Mouse (Mus musculus): Measurements from ENCODE around the gene Gng3. TPM values are rescaled to one million over a fixed set of nuclear protein-coding genes. Genes with fewer than 3 reads are reported as not detected.

Gng3 gene
- polyA plus RNA-seq, 1 experiment from 2014 or later = not detected

DNA sequence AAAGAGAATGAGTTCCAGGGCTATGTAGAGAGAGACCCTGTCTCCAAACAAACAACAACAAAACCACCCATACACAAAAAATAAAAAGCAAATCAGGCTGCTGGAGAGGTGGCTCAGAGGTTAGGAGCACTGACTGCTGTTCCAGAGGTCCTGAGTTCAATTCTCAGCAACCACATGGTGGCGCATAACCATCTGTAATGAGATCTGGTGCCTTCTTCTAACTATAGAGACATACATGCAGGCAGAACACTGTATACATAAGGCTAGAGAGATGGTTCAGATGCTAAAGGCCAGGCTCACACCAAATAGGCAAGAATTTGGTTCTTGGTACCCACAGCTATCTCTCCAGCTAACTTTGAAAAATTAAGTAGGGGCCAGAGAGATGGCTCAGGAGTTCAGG, 20.0 kb upstream of the Gng3 start:
- 40% methylated on average over 1 of the region's 1 CpGs for WGBS (ENCODE audit: missing documents)
- Histone ChIP-seq H3K36me3 (ENCODE audit: inconsistent target) (no peaks in the 10 kb centered on the region), H3K4me3 (ENCODE audit: inconsistent target) (no peak overlapping the region), H3K27ac (no peak overlapping the region), H3K79me2 (ENCODE audit: inconsistent target) (no peaks in the 10 kb centered on the region)

DNA sequence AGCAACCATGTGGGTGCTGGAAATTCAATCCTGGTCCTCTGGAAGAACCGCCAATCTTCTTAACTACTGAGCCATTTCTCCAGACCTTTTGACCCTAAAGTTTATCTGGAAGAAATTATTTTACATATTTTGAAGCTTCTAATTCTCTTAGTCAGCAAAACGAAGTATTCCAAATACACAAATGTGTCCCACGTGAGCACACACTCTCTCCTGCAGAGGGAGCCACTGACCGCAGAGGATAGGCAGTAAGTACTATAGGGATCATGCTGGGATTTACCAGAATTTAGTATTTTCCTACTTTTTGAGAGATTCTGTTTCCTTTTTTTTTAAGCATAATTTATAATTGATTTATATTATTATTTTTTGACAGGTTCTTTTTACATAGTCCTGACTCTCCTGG, 18.7 kb upstream of the Gng3 start:
- 42% methylated on average over 4 of the region's 4 CpGs for WGBS (ENCODE audit: missing documents)

GRCm38 (mm10) chr19:8853117-8853516, 14.1 kb upstream of the Gng3 start:
- WGBS (ENCODE audit: missing documents) = 100% methylated on average over 2 of the region's 3 CpGs
- Histone ChIP-seq H3K4me3 (ENCODE audit: inconsistent target) (no peak overlapping the region), H3K79me2 (ENCODE audit: inconsistent target) (no peaks in the 10 kb centered on the region), H3K27ac (no peak overlapping the region), H3K36me3 (ENCODE audit: inconsistent target) (peaks cover 5% of the 10 kb centered on the region)

More for the DNA sequence above, 18.7 kb upstream of the Gng3 start:
- Histone ChIP-seq H3K36me3 (ENCODE audit: inconsistent target) (no peaks in the 10 kb centered on the region), H3K4me3 (ENCODE audit: inconsistent target) (no peak overlapping the region), H3K79me2 (ENCODE audit: inconsistent target) (no peaks in the 10 kb centered on the region), H3K27ac (no peak overlapping the region)

DNA sequence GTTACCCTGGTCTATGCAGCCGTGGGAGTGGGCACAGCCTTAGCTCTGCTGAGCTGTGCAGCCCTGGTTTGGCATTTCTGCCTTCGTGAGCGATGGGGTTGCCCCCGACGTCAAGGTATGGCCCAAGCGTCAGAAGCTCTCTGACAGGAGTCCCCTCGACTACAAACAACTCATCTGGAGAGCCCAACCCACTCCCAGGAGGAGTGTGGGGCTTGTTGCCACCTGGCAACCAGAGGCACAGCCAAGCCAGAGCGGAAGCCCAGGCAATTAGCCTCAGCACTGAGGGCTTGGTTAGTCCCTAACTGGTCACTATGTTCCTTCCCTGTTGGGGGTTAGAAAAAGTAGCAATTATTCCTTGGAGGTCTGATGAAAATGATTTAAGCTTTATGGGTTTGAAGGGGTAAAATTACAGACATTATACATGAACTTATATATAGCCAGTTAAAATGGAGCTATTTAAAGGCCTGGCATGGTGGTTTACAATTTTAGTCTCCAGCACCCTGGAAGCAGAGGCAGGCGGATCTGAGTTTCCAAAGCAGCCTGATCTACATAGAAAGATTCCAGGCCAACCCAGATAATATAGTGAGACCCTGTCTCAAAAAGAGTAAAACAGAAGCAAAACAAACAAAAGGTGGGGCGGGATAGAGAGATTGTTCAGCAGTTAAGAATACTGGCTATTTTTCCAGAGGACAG, 13.4 kb upstream of the Gng3 start:
- H3K27ac ChIP-seq = no peak overlapping the region
- no peak overlapping the region for H3K4me3 ChIP-seq (ENCODE audit: inconsistent target)
- no peaks in the 10 kb centered on the region for H3K79me2 ChIP-seq (ENCODE audit: inconsistent target)
- peaks cover 10% of the 10 kb centered on the region for H3K36me3 ChIP-seq (ENCODE audit: inconsistent target)
- WGBS (ENCODE audit: missing documents) = 85% methylated on average over 10 of the region's 10 CpGs

DNA sequence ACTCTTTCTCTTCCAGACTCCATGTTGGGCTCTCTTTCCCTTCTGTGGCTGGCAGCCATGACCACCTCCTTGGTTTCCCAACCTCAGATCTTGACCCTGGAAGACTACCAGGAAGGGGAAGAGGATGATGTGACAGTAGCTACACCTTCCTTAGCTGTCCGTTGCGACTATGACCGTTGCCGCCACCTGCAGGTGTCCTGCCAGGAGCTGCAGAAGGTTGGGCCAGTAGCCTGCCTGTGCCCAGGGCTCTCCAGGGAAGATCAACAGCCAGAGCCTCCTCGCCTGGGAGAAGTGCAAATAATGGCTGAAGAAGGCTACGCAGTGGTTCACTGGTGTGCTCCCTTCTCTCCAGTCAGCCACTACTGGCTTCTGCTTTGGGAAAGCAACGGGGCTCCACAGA, 12.6 kb upstream of the Gng3 start:
- H3K4me3 ChIP-seq (ENCODE audit: inconsistent target) = no peak overlapping the region
- H3K79me2 ChIP-seq (ENCODE audit: inconsistent target) = no peaks in the 10 kb centered on the region
- WGBS (ENCODE audit: missing documents) = 84% methylated on average over 7 of the region's 7 CpGs
- H3K36me3 ChIP-seq (ENCODE audit: inconsistent target) = peaks cover 17% of the 10 kb centered on the region
- H3K27ac ChIP-seq = no peak overlapping the region

GRCm38 (mm10) chr19:8850402-8850901, 11.5 kb upstream of the Gng3 start, which contains the start of gene Lrrn4cl:
Gene Lrrn4cl (plus strand): TSS chr19:8850768.
- Histone ChIP-seq H3K27ac (no peak within 1 kb of the TSS), H3K36me3 (ENCODE audit: inconsistent target) (peaks cover 27% of the 10 kb centered on the region), H3K79me2 (ENCODE audit: inconsistent target) (no peaks in the 10 kb centered on the region), H3K4me3 (ENCODE audit: inconsistent target) (no peak within 1 kb of the TSS)
- WGBS (ENCODE audit: missing documents) = 65% methylated on average over 6 of the region's 7 CpGs

DNA sequence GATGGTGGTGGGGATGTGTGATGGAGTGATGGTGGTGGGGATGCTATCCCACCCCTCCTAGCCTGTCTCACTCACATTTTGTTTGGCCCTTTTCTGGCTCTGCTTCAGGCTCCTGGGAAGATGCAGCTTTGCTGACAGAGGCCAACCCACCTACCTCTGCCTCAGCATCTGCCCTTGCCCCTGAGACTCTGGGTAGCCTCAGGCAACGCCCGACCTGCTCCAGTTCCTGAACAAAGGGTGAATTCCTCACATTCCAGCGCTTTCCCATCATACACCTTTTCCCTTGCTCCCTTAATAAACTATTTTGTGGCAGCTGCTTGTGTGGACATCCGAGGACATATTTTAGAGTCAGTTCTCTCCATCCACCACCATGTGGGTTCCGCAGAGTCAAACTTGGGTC, 9.4 kb upstream of the Gng3 start:
- Histone ChIP-seq H3K4me3 (ENCODE audit: inconsistent target) (no peak overlapping the region), H3K27ac (no peak overlapping the region), H3K36me3 (ENCODE audit: inconsistent target) (peaks cover 27% of the 10 kb centered on the region), H3K79me2 (ENCODE audit: inconsistent target) (no peaks in the 10 kb centered on the region)
- WGBS (ENCODE audit: missing documents) = 96% methylated on average over 5 of the region's 5 CpGs

DNA sequence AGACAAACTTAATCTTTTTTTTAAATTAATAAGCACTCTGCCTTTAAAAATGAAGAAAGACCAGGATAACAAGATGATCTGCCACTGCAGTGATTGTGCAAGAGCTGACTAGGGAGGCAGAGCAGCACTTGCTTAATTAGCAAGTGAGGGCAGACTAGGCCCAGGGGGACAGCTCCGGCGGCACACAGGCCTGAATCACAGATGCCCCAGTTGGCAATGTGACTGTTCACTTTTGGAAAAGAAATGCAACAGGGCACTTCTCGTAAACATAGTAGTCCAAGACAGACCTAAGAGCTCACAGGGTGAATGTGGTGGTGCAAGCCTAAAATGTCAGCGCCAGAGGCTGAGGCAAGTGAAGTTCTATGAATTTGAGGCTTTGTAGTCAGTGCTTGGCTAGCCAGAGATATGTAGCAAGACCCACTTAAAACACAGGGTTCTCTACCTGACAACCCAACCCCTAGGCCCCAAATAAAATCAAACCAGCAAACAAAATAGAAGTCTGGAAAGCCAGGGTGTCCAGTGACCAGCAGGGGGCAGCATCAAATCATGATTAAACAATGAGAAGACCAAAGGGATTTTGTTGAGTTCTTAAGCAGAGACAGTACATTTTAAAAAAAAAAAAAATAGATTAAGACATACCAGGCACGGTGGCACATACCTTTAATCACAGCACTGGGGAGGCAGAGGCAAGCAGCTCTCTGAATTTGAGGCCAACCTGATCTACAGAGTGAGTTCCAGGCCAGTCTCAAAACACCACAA, 5.6 kb upstream of the Gng3 start:
- Histone ChIP-seq H3K36me3 (ENCODE audit: inconsistent target) (peaks cover 27% of the 10 kb centered on the region), H3K79me2 (ENCODE audit: inconsistent target) (peaks cover 11% of the 10 kb centered on the region; the same call in 1 of the 2 replicates), H3K4me3 (ENCODE audit: inconsistent target) (no peak overlapping the region), H3K27ac (peak overlapping the region; percentile 32; the same call in 1 of the 2 replicates)
- WGBS (ENCODE audit: missing documents) = 39% methylated on average over 5 of the region's 5 CpGs

DNA sequence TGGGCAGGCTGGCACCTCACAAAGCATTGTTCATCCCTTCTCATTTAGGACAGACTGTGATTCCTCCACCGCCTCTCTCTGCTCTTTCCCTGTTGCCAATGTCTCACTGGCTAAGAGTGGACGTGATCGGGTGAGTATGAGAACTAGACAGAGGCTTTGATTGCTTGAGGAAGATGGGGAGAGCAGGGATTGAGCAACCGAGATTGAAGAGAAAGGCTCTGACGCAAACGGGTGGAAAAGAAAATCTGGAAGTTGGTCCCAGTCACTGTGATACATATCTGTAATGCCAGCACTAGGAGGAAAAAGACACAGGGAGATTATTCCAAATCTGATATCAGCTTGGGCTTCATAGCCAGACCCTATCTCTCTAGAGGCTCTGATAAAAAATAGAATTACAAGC, 4.0 kb upstream of the Gng3 start:
- Histone ChIP-seq H3K36me3 (ENCODE audit: inconsistent target) (peaks cover 23% of the 10 kb centered on the region), H3K79me2 (ENCODE audit: inconsistent target) (peaks cover 11% of the 10 kb centered on the region; the same call in 1 of the 2 replicates), H3K27ac (0 out of 2 replicates have a peak overlapping the region, but pooled peaks have one; percentile 25), H3K4me3 (ENCODE audit: inconsistent target) (no peak overlapping the region)
- WGBS (ENCODE audit: missing documents) = 31% methylated on average over 6 of the region's 6 CpGs

DNA sequence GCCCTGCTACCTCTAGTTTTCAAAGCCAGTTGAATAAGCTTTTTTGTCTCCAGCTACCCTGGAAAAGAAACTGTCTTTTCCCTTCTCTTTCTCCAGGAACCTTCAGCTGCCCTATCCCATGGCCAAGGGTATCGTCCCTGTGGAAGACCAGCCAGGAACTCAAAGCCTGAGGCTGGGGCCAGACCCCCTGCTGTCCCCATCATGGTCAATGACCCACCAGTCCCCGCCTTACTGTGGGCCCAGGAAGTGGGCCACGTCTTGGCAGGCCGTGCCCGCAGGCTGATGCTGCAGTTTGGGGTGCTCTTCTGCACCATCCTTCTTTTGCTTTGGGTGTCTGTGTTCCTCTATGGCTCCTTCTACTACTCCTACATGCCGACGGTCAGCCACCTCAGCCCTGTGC, 2.0 kb upstream of the Gng3 start:
- peak overlapping the region; percentile 46 for H3K27ac ChIP-seq

DNA sequence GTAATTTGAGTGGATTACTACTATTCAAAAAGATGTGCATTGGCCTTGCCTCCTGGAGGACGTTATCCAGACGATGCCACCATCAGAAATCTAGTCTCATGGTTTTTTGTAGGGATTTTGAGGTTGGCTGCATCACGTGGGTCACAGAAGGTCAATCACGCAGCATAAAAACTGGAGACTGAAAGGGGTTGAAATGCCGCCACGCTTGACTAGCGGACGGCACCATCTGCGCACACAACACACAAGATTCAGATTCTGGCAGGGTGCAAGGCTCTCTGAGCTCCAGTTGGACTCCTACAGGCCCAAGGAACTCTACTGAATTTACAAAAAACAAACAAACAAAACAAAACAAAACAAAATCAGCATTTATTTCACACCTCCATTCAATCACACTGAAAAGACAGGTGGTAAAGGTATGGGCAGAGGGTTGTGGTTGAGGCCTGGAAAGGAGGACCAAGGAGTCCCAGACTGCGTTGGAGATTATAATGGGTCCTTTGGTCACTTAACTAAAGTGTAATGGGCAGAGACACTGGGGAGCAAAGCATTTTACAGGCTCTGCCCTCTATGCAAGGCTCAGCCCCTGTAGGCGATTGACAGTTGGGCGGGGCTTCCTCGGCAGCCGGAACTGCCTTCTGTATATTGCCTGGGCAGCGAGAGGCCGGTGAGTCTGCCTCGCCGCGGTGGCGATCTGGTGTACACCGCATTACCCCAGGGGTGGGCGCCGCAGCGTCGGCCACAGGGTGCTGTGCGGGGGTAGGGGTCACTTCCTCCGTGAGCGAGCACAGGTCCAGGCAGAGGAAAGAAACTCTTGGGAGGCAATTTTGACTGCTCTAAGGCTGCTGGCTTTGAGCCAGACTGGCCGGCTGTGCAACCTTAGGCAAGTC, 1.2 kb upstream of the Gng3 start:
- 30% methylated on average over 29 of the region's 29 CpGs for WGBS (ENCODE audit: missing documents)

More for the DNA sequence above, 2.0 kb upstream of the Gng3 start:
- H3K36me3 ChIP-seq (ENCODE audit: inconsistent target) = peaks cover 4% of the 10 kb centered on the region
- H3K4me3 ChIP-seq (ENCODE audit: inconsistent target) = peak overlapping the region; percentile 54
- WGBS (ENCODE audit: missing documents) = 88% methylated on average over 7 of the region's 7 CpGs
- H3K79me2 ChIP-seq (ENCODE audit: inconsistent target) = peaks cover 11% of the 10 kb centered on the region; the same call in 1 of the 2 replicates

GRCm38 (mm10) chr19:8838041-8838730, 808 bp downstream of the Gng3 start:
- Histone ChIP-seq H3K4me3 (ENCODE audit: inconsistent target) (peak overlapping the region; percentile 39), H3K79me2 (ENCODE audit: inconsistent target) (peaks cover 17% of the 10 kb centered on the region; the same call in 1 of the 2 replicates), H3K36me3 (ENCODE audit: inconsistent target) (peaks cover 8% of the 10 kb centered on the region; the same call in 1 of the 2 replicates), H3K27ac (peak overlapping the region; percentile 34; the same call in 1 of the 2 replicates)
- 33% methylated on average over 15 of the region's 15 CpGs for WGBS (ENCODE audit: missing documents)

More for the DNA sequence above, 1.2 kb upstream of the Gng3 start:
- Histone ChIP-seq H3K79me2 (ENCODE audit: inconsistent target) (peaks cover 11% of the 10 kb centered on the region; the same call in 1 of the 2 replicates), H3K36me3 (ENCODE audit: inconsistent target) (no peaks in the 10 kb centered on the region), H3K27ac (peak overlapping the region; percentile 46), H3K4me3 (ENCODE audit: inconsistent target) (peak overlapping the region; percentile 54)

GRCm38 (mm10) chr19:8837251-8837791, 1.7 kb downstream of the Gng3 start, which contains the start of gene Bscl2:
Gene Bscl2 (plus strand): TSS chr19:8837467.
- peak within 1 kb of the TSS; percentile 34 for H3K27ac ChIP-seq
- peaks cover 17% of the 10 kb centered on the region; the same call in 1 of the 2 replicates for H3K79me2 ChIP-seq (ENCODE audit: inconsistent target)
- 4% methylated on average over 38 of the region's 38 CpGs for WGBS (ENCODE audit: missing documents)
- H3K4me3 ChIP-seq (ENCODE audit: inconsistent target) = peak within 1 kb of the TSS; percentile 39
- H3K36me3 ChIP-seq (ENCODE audit: inconsistent target) = peaks cover 12% of the 10 kb centered on the region; the same call in 1 of the 2 replicates

All from macrophage (primary cell).